Mouse (Mus musculus): ENCODE measurements around the gene Fxyd3.

DNA sequence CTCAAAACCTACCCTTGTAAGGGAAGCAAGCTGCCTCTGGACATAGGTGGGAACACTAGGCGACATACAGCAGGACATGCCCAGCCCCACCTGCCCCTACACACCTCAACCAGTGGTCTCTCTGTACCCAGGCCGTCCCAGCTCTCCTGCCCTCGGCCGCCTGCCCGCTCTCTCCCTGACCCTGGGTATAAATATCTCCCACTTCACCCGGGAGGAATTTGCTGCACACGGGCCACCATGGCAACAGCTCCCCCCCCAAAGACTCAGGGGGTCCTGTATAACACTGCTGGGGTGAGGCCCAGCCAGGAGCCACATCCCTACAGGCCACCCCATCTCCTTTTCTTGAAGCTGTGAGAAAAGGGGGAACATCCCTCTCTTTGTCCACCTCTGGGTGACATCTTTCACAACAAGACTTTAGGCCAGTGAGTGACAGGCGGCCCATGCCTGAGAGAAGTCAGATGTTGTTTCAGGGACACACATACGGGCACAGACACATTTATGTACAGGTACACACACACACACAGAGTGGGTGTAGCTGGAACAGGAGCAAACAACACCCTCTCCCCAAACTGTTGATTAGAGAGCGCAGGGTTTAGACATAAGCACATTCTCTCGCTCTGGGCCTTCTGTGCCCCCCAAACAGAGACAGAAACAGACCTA lies 21.7 kb downstream of the Fxyd3 start:
- TF ChIP-seq CTCF (IDR thresholded peaks at IDR 0.05; ENCODE audit: control insufficient read depth, insufficient read depth, insufficient replicate concordance, low read depth, low read length) (no peak), POLR2A (IDR thresholded peaks at IDR 0.05; ENCODE audit: control insufficient read depth, low read depth, low read length) (no peak)

Data from testis, adult 2 months (tissue).